Mouse (Mus musculus) megakaryocyte, embryonic 14.5 days (primary cell): ENCODE results near the gene Man1a2. TPM values are rescaled to one million over a fixed set of nuclear protein-coding genes. Genes with fewer than 3 reads are reported as not detected.

Experiments used
- H3K27me3 ChIP-seq: replicated peaks from 2 replicates; pipeline ENCODE3; 2012; ENCODE audit warnings: inconsistent platforms
- H3K36me3 ChIP-seq: replicated peaks from 2 replicates; pipeline ENCODE3; 2012; ENCODE audit warnings: low read length, inconsistent platforms, mixed read lengths
- H3K4me1 ChIP-seq: 2 replicates; pipeline ENCODE4 v1.6.1; 2012; ENCODE audit warnings: inconsistent platforms
- H3K4me3 ChIP-seq: replicated peaks from 2 replicates; pipeline ENCODE3; 2012; ENCODE audit warnings: moderate library complexity, mild to moderate bottlenecking, inconsistent platforms
- H3K9me3 ChIP-seq: 2 replicates; pipeline ENCODE4 v1.6.1; 2012; ENCODE audit warnings: inconsistent platforms
- FLI1 ChIP-seq: IDR thresholded peaks from 2 replicates; pipeline ENCODE4 v1.6.1; 2012; ENCODE audit warnings: low read length, inconsistent platforms, mixed read lengths
- GATA1 ChIP-seq: IDR thresholded peaks from 3 replicates; pipeline ENCODE4 v1.6.1; 2012; ENCODE audit warnings: mixed read lengths, low read length, inconsistent platforms, borderline replicate concordance
- polyA plus RNA-seq: library from polyadenylated mRNA; stranded (reverse); fragments of >175 nt; gene quantifications from 2 replicates; pipeline ENCODE4 v1.2.3, GENCODE M21; 2012; ENCODE audit warnings: low replicate concordance; ENCODE audit not compliant: insufficient read depth

The Man1a2 gene
- polyA plus RNA-seq, 1 experiment, result 20.6 TPM

- Histone ChIP-seq H3K4me1 (peaks cover 14% of the 10 kb centered on the region), H3K9me3 (no peaks in the 10 kb centered on the region), H3K36me3 (peaks cover 41% of the 10 kb centered on the region), H3K4me3 (no peak overlapping the region), H3K27me3 (no peaks in the 10 kb centered on the region)
- TF ChIP-seq GATA1, result no peak
- no peak for TF ChIP-seq FLI1
Measured at GRCm38 (mm10) chr3:100568443-100569390, 116.6 kb downstream of the Man1a2 start.

DNA sequence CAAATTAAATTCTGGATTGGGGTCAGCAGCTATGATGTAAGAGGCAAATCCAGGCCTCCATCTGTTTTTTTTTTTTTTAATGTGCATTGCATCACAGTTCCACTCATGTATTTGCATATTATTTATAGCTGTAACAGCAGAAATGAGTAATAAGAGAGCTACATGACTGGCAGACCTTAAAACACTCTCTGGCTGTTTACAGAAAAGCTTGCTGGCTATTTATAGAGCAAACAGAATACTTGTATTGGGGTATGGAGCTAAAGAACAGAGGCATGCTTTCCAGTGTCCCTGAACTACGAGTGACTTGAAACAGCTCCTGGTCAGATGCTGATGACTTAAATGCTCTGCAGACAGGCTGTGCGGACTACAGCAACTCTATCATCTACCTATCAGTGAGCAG, 121.7 kb downstream of the Man1a2 start:
- Histone ChIP-seq H3K4me3 (no peak overlapping the region), H3K36me3 (peaks cover 45% of the 10 kb centered on the region), H3K9me3 (no peaks in the 10 kb centered on the region), H3K4me1 (peaks cover 9% of the 10 kb centered on the region), H3K27me3 (no peaks in the 10 kb centered on the region)
- TF ChIP-seq GATA1 (no peak), FLI1 (no peak)

DNA sequence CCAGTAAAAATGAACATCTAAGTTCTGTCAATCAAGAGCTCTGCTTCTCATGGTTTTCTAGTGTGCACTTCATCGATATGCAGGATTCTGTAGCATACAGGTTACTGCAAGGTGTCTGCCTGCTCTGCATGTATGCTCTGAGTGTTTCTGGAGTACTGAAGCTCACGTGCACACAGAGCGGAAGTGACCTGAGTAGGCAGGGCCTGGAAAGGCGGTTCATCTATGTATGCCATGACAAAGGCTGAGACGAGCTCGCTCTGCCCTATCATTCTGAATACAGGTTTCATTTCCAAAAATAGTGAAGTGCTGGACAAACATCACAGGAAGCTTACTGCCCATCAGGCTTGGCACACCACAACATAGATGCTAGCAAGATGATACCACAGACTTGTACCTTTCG, 122.8 kb downstream of the Man1a2 start:
- TF ChIP-seq GATA1, result no peak
- Histone ChIP-seq H3K27me3 (no peaks in the 10 kb centered on the region), H3K36me3 (peaks cover 43% of the 10 kb centered on the region), H3K4me1 (peaks cover 11% of the 10 kb centered on the region), H3K9me3 (no peaks in the 10 kb centered on the region), H3K4me3 (no peak overlapping the region)

GRCm38 (mm10) chr3:100561561-100562175, 123.6 kb downstream of the Man1a2 start:
- H3K4me3 ChIP-seq, result no peak overlapping the region

GRCm38 (mm10) chr3:100559431-100559830, 125.9 kb downstream of the Man1a2 start:
- peaks cover 32% of the 10 kb centered on the region for H3K4me1 ChIP-seq
- H3K36me3 ChIP-seq, result peaks cover 24% of the 10 kb centered on the region
- no peaks in the 10 kb centered on the region for H3K27me3 ChIP-seq
- H3K9me3 ChIP-seq, result no peaks in the 10 kb centered on the region
- H3K4me3 ChIP-seq, result no peak overlapping the region
- TF ChIP-seq GATA1 (no peak), FLI1 (no peak)

More at GRCm38 (mm10) chr3:100561561-100562175, 123.6 kb downstream of the Man1a2 start:
- peaks cover 38% of the 10 kb centered on the region for H3K36me3 ChIP-seq
- no peaks in the 10 kb centered on the region for H3K27me3 ChIP-seq
- no peaks in the 10 kb centered on the region for H3K9me3 ChIP-seq
- TF ChIP-seq GATA1 (no peak), FLI1 (no peak)
- peaks cover 13% of the 10 kb centered on the region for H3K4me1 ChIP-seq

DNA sequence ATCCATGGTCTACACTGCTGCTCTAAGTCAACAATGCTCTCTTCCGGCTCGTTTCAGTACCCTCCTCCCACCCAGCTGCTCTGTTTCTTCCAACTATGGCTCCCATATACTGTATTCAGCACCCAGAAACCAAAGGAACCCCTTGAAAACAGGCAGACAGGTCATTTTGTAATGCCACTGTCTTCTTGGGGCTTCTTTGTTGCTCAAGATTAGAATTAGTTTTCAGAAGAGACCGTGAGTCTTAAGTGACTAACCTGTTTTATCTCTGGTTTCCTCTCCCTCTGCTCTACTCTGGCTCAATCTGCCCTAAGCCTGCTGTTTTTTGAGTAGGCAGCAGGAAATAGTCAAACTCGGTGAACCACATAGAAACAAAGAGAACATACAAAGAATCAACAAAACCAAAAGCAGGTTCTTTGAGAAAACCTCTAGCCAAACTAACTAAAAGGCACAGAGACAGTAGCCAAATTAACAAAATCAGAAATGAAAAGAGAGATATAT, 127.0 kb downstream of the Man1a2 start:
- Histone ChIP-seq H3K9me3 (no peaks in the 10 kb centered on the region), H3K4me1 (peaks cover 38% of the 10 kb centered on the region), H3K27me3 (peaks cover 3% of the 10 kb centered on the region), H3K36me3 (peaks cover 17% of the 10 kb centered on the region), H3K4me3 (no peak overlapping the region)
- no peak for TF ChIP-seq FLI1
- TF ChIP-seq GATA1, result no peak

DNA sequence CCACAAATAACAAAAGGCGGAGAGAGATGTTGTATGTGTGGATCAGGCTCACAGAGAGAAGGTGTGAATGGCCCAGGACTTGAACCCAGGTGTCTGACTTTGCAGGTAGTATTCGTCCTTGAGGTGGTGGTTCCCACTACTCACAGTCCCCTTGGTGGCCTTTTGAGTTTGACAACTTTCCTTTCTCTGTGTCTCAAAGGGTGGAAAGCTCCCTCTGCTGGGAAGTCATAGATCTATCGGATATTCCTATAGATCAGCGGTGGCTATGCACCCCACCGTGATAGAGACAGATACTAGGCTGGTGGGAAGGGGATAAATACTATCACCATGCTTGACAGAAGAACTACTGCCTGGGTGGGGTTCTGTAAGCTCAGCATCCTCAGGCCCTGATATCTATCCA, 130.5 kb downstream of the Man1a2 start:
- Histone ChIP-seq H3K27me3 (peaks cover 3% of the 10 kb centered on the region), H3K36me3 (no peaks in the 10 kb centered on the region), H3K4me1 (peaks cover 58% of the 10 kb centered on the region), H3K9me3 (peaks cover 6% of the 10 kb centered on the region; the same call in 1 of the 2 replicates), H3K4me3 (no peak overlapping the region)
- TF ChIP-seq GATA1 (no peak), FLI1 (no peak)

DNA sequence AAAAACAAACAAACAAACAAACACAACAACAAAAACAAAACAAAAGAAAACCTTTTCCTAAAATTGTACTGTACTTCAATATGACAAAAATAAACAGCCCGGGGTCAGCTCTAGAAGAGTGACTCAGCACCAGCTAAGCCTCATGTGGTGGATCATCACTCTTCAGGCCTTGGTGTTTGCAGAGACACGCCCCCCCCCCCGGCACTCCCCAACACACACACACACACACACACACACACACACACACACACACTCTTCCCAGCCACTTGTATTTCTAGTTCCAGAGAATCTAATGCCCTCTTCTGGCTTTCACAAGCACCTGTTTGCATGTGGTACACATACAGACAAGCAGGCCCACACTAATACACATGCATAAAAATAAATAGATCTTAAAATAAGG, 133.1 kb downstream of the Man1a2 start:
- peaks cover 4% of the 10 kb centered on the region for H3K27me3 ChIP-seq
- no peaks in the 10 kb centered on the region for H3K36me3 ChIP-seq
- H3K4me1 ChIP-seq, result peaks cover 59% of the 10 kb centered on the region
- H3K4me3 ChIP-seq, result no peak overlapping the region
- no peak for TF ChIP-seq FLI1
- TF ChIP-seq GATA1, result no peak
- peaks cover 6% of the 10 kb centered on the region; the same call in 1 of the 2 replicates for H3K9me3 ChIP-seq

DNA sequence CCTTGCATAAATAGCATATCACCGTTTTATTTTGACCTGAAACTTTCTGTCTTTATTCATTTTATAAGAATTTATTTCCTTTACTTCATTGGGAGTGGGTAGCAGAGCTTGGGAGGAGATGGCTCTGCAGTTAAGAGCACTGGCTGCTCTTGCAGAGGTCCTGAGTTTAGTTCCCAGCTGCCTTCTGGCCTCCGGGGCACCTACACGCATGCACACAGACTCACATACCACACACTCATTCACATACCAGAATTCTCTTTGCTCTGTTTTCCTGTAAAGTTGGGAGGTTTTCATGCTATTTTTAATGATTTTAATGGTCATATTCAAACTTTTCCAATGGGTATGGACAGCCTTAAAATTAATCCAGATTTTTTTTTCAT, 137.4 kb downstream of the Man1a2 start:
- no peak for TF ChIP-seq GATA1
- TF ChIP-seq FLI1, result no peak
- H3K4me3 ChIP-seq, result no peak overlapping the region
- no peaks in the 10 kb centered on the region for H3K36me3 ChIP-seq
- peaks cover 4% of the 10 kb centered on the region for H3K27me3 ChIP-seq
- peaks cover 6% of the 10 kb centered on the region; the same call in 1 of the 2 replicates for H3K9me3 ChIP-seq
- H3K4me1 ChIP-seq, result peaks cover 31% of the 10 kb centered on the region
